Mouse (Mus musculus) midbrain, embryonic 11.5 days (tissue): ENCODE measurements at regions not wholly inside any gene's neighbourhood (a gene's known extent, or its start where the extent isn't known, plus 50 kb on each side); places are given as distances from the start of the nearest gene placed in this dataset.

Source experiments
- ATAC-seq: fragments of 200-750 bp; cut with Nextera tagmentation; 2 replicates; pipeline ENCODE4 v1.8.0; 2017; ENCODE audit warnings: moderate TSS enrichment, moderate library complexity; ENCODE audit not compliant: low FRiP score
- DNase-seq: peaks from one replicate; pipeline ENCODE4 v3.0.0; 2015; ENCODE audit warnings: low spot score; ENCODE audit errors: missing footprints
- H3K27ac ChIP-seq: fragments of 300-500 bp; sonication (generic); 2 replicates; pipeline ENCODE4 v1.5.1; 2014; ENCODE audit warnings: low read depth, low read length
- H3K27me3 ChIP-seq: fragments of 300-500 bp; sonication (generic); 2 replicates; pipeline ENCODE4 v1.6.1; 2014; ENCODE audit warnings: mild to moderate bottlenecking, low read length, moderate library complexity, mixed read lengths; ENCODE audit not compliant: control insufficient read depth, insufficient read depth
- H3K36me3 ChIP-seq: fragments of 300-500 bp; sonication (generic); 2 replicates; pipeline ENCODE4 v1.6.1; 2014; ENCODE audit warnings: mild to moderate bottlenecking, low read length, moderate library complexity, mixed read lengths; ENCODE audit not compliant: control insufficient read depth, insufficient read depth
- H3K4me1 ChIP-seq: fragments of 300-500 bp; sonication (generic); 2 replicates; pipeline ENCODE4 v1.6.1; 2014; ENCODE audit warnings: low read length; ENCODE audit not compliant: control insufficient read depth, insufficient read depth
- H3K4me2 ChIP-seq: fragments of 300-500 bp; sonication (generic); 2 replicates; pipeline ENCODE4 v1.6.1; 2014; ENCODE audit warnings: mild to moderate bottlenecking, moderate library complexity
- H3K4me3 ChIP-seq: fragments of 300-500 bp; sonication (generic); 2 replicates; pipeline ENCODE4 v1.5.1; 2014; ENCODE audit warnings: low read depth, low read length
- H3K9ac ChIP-seq: fragments of 300-500 bp; sonication (generic); 2 replicates; pipeline ENCODE4 v1.6.1; 2014; ENCODE audit warnings: low read length
- H3K9me3 ChIP-seq: fragments of 300-500 bp; sonication (generic); 2 replicates; pipeline ENCODE4 v1.6.1; 2016; ENCODE audit warnings: low read length; ENCODE audit not compliant: control insufficient read depth
- WGBS: fragments of 180-500 bp; shearing (Covaris S2); extraction: QIAGEN DNeasy Blood & Tissue Kit; methylation state at CpG from one replicate; pipeline ENCODE4 v1.1.7; 2014; 5-methylcytosine and 5-hydroxymethylcytosine counted together

DNA sequence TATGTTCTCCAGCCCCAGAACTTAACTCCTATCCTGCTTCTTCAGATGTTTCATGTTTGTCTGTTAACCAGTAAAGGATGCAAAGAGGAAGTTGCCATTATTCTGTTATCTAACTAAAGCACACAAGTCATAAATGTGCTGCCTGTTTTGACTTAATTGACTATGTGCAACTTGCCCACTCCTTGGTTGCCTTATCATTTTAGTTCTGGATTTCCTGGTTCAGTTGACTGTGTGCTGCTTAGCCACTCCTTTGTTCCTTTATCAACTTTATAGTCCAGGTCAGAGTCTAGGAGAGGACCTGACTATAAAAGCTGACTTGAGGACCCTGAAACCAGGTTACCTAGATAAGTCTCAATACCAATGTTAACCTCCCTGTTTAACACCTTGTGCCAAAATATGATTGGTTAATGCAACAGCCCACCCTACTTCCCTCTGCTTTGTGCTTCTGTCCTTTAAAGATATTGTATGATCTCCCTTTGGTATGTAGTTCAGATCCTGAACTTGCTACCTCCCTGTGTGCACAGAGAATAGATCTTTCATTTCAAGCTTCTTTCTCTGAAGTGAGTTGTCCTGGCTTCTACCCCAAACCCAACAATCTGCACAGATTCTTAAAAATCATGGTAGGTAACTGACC lies 721.2 kb upstream of the Lcorl start:
- Histone ChIP-seq H3K36me3 (no peaks in the 10 kb centered on the region), H3K27me3 (no peaks in the 10 kb centered on the region), H3K4me1 (no peaks in the 10 kb centered on the region), H3K4me2 (no peak overlapping the region), H3K4me3 (no peak overlapping the region), H3K9ac (no peak overlapping the region), H3K9me3 (no peaks in the 10 kb centered on the region), H3K27ac (no peak overlapping the region)
- DNase-seq (no peak), ATAC-seq (no peak)

GRCm38 (mm10) chr5:46573869-46574268 lies 716.5 kb upstream of the Lcorl start:
- no peak overlapping the region for H3K9ac ChIP-seq
- 79% methylated on average over 1 of the region's 1 CpGs for WGBS
- no peaks in the 10 kb centered on the region for H3K4me1 ChIP-seq
- no peak overlapping the region for H3K4me3 ChIP-seq
- no peaks in the 10 kb centered on the region for H3K36me3 ChIP-seq
- H3K27me3 ChIP-seq: no peaks in the 10 kb centered on the region
- H3K9me3 ChIP-seq: no peaks in the 10 kb centered on the region
- no peak overlapping the region for H3K27ac ChIP-seq
- ATAC-seq (no peak), DNase-seq (peak; percentile 14)
- H3K4me2 ChIP-seq: no peak overlapping the region

- H3K27me3 ChIP-seq: no peaks in the 10 kb centered on the region
- no peaks in the 10 kb centered on the region for H3K4me1 ChIP-seq
- WGBS: 78% methylated on average over 7 of the region's 7 CpGs
- DNase-seq (peak; percentile 59), ATAC-seq (no peak)
- H3K27ac ChIP-seq: no peak overlapping the region
- H3K9ac ChIP-seq: no peak overlapping the region
- no peaks in the 10 kb centered on the region for H3K9me3 ChIP-seq
- no peaks in the 10 kb centered on the region for H3K36me3 ChIP-seq
- H3K4me2 ChIP-seq: no peak overlapping the region
- H3K4me3 ChIP-seq: no peak overlapping the region
Observed at GRCm38 (mm10) chr5:46573280-46573670, 715.9 kb upstream of the Lcorl start.

DNA sequence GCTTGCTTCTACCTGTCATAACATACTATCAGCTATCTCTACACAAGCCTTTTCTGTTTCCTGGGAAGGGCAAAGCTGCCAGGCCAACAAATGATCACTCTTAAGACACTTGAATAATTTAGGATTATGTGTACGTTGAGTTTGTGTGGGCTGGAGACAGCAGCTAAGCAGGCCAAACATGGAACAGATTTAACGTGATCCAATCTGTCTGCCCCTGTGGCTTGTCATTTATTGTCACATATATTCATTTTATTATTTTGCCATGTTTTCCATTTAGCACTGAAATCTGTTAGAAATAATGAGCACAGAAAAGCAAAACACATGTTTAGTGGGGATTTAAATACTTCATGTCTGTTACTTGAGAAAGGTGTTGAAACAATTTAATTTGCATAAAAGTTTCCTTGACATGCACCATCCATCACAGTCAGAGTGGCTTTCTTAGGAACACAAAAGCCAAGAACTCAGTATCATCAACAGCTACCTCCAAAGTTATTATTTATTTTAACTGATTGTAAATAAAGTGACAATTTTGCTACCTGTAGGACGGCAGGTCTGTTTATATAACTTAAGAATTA lies 699.4 kb upstream of the Lcorl start:
- H3K9me3 ChIP-seq: no peaks in the 10 kb centered on the region
- WGBS: 89% methylated on average over 3 of the region's 3 CpGs
- no peaks in the 10 kb centered on the region for H3K36me3 ChIP-seq
- no peaks in the 10 kb centered on the region for H3K27me3 ChIP-seq
- no peak overlapping the region for H3K27ac ChIP-seq
- H3K4me1 ChIP-seq: no peaks in the 10 kb centered on the region
- H3K4me3 ChIP-seq: no peak overlapping the region
- no peak for DNase-seq
- no peak overlapping the region for H3K9ac ChIP-seq
- H3K4me2 ChIP-seq: no peak overlapping the region
- ATAC-seq: no peak

DNA sequence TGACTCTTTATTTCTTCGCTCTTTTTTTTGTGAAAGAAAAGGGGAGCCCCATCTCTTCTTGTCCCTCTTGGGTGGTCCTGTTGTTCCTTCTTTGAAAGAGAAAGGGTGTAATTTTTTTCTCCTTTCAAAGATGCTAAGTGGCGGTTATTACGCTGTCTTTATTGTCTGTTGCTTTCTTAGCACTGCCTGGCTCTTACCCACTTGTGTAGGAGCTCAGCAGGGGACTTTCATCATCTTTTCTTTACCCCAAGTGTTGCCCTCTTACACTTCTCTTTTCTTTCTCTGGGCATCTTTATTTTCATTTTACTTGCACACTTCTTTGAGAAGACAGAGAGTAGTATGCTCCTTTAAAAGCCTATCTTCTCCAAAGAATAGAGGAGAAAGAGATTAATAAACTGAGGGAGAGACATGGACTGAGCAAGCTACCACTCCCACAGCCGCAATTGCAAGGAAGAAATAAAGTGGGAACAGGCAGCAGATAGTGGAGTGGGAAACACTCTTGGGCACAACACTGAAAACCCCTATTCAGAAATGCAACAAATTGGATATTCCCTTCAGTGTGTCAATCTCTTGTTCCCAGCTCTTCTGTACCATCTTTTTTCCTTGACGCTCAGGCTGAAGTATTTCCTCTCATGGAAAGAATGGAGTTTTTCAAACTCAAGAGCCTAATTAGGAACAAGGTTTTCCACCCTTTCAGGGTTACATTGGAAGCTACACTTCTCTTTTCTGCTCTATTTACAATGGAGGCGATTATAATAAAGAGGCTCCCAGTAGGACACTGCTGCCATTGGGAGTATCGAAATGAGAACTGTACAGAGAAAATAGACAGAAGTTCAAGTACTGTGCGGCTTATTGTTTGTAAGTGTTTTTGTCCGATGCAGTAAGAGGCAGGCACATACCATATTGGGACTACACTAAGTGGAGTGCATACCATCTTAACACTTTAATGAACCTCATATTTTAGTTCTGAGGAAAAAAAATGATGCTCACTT lies 684.2 kb upstream of the Lcorl start:
- Histone ChIP-seq H3K36me3 (no peaks in the 10 kb centered on the region), H3K9ac (no peak overlapping the region), H3K4me1 (no peaks in the 10 kb centered on the region), H3K27me3 (no peaks in the 10 kb centered on the region), H3K27ac (no peak overlapping the region), H3K4me3 (no peak overlapping the region), H3K4me2 (no peak overlapping the region), H3K9me3 (no peaks in the 10 kb centered on the region)
- 73% methylated on average over 9 of the region's 9 CpGs for WGBS
- DNase-seq (no peak), ATAC-seq (no peak)
